Mouse (Mus musculus) subcutaneous adipose tissue, adult 2 months (tissue): ENCODE measurements around the gene Dpy19l1. TPM values are rescaled to one million over a fixed set of nuclear protein-coding genes. Genes with fewer than 3 reads are reported as not detected.

ENCODE experiments used
- polyA plus RNA-seq: library from polyadenylated mRNA; depleted of rRNA; stranded (reverse); fragments of >200 nt; gene quantifications from 2 replicates; pipeline ENCODE4 v1.2.3, GENCODE M21; 2012; ENCODE audit warnings: low replicate concordance; rRNA removed

Dpy19l1 gene
- polyA plus RNA-seq = 14.7 and 23.5 TPM in 2 replicates

GRCm38 (mm10) chr9:24503067-24503857, at the start of gene Dpy19l1:
TSS of gene Dpy19l1 (minus strand) at chr9:24503140.

Other genes with a start within 250 kb of the Dpy19l1 start
- gene Cypt4, start 122.1 kb upstream of the Dpy19l1 start, polyA plus RNA-seq = not detected in 2 replicates
- gene Dpy19l2, start 193.2 kb upstream of the Dpy19l1 start, polyA plus RNA-seq = not detected in 2 replicates